Mouse (Mus musculus) left cerebral cortex, postnatal 4 days (tissue): Measurements from ENCODE around the gene 5730596B20Rik. TPM values are rescaled to one million over a fixed set of nuclear protein-coding genes. Genes with fewer than 3 reads are reported as not detected.

Experiments
- DNase-seq: peaks from one replicate; pipeline ENCODE4 v3.0.0-alpha.2; 2022
- intact Hi-C: fragments of 180-260 bp; cut with DNase I; formaldehyde crosslinking; loops from one replicate; pipeline ENCODE4 v1.15.1; 2025
- total RNA-seq, 2 experiments: library from RNA; stranded (reverse); gene quantifications; 2 replicates each; pipeline ENCODE4 v1.2.3; 2021

Gene 5730596B20Rik
- total RNA-seq = not detected

DNA sequence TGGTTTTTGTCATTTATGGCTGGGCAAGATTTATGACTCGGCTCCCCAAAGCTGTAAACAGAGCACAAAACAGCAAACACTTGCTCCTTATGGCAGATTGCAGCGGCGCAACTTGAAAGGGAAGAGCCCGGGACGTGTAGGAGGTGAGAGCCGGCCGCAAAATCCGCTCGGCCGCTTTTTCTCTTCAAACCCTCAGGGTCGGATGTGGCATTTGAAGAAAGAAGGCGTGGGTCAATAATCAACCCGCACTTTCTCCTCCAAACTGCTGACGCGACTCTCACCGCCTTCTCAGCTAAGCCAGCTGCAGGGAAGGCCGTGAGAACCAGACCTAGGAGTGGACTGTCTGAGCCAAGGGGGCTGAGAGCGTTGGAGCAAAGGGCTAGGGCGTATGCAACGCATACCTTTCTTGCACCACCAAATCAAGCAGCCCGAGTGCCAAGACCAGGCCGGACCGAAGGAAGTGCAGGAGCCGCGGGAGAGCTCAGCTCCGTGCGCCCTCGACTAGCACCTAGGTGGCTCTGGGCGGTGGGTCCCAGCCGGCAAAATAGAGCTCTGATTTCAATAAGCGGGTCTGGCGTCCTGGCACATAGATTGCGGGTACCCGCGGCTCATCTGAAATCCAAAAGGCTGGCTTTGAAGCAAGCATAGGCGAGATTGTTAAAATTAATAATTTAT, at the start of gene 5730596B20Rik:
Gene 5730596B20Rik, plus strand, starts transcription at position 438 of the 675 bp plus-strand sequence.
- intact Hi-C loops = no loop called here

DNA sequence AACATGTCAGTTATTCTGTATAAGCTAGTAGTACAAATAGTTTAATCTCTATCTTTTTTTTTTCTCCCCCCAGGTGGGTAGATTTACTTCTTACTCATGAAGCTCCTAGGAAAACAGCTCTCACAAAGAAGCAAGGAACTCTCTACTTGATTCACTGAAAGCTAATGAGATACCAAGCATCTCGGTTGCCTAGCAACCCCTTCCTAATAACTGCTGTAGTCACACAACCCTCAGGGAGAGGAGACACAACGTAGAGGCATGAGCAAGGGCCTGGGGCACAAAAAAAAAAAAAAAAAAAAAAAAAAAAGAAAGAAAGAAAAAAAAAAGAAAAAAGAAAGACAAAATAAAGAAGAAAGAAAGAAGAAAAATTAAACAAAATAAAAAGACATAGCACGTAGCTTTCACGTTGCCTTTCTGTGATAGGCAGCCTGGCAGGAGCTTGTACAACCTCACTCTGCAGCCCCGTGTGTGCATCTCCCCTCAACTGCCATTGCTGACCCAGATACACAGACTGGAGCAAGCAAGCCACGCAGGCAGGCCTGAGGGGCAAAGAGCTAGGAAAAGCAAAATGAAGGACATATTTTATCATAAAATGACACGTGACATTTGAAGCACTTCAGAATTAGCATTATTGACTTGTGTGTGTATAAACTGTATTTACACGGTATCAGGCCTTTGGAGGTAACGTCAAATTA, 39.3 kb upstream of the 5730596B20Rik start:
- intact Hi-C loops = loop anchor here (10.0 kb wide), 1 partner anchor 113 kb away; no protein-coding TSS in a partner anchor
- DNase-seq = no peak

More for the DNA sequence above, at the start of gene 5730596B20Rik:
- no peak for DNase-seq

DNA sequence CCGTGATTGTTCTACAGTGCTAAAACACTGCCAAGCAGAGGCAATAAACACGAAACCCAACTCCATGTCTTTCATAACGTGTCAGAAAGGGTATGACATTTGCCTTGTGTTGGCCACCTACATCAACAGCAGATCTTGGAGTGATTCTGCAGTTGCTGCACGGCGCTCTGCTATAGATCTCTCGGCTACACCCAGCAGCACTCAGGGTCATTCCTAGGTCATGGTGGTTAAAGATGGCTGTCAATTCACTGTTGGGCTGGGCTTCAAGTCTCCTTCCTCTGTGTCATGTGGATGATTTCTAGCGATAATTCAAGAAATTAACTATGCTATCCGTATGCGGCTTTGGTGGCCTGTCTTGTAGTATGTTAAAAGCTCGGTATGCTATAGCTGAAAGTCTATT, 38.7 kb upstream of the 5730596B20Rik start:
- intact Hi-C loops = loop anchor here (10.0 kb wide), 1 partner anchor 114 kb away; no protein-coding TSS in a partner anchor

DNA sequence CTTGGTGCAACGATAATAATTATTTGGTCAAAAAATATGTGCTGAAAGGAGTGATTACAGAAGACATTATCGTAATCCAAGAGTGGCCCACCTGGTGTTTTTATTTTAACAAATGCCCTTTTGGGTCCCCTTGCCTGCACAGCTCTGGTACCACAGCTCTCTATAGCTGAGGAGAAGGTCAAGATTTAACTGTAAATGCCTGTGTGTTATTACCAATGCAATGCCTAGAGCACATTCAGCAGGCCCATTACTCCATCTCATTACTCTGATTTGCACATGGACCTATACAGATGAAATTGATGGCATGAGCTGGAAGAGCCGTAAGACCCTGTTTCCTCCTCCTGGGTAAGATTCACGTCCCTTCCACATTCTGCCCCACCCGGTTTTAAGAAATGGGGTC, 38.2 kb upstream of the 5730596B20Rik start:
- no peak for DNase-seq
- intact Hi-C loops = loop anchor here (10.0 kb wide), 1 partner anchor 114 kb away; no protein-coding TSS in a partner anchor

More for the DNA sequence above, 38.7 kb upstream of the 5730596B20Rik start:
- no peak for DNase-seq

GRCm38 (mm10) chr6:52150401-52150966, 26.8 kb upstream of the 5730596B20Rik start:
- DNase-seq = no peak
- intact Hi-C loops = no loop called here

GRCm38 (mm10) chr6:52151571-52151970, 25.7 kb upstream of the 5730596B20Rik start:
- no peak for DNase-seq
- intact Hi-C loops = no loop called here

- DNase-seq = no peak
- intact Hi-C loops = no loop called here
Observed at GRCm38 (mm10) chr6:52152226-52153193, 24.8 kb upstream of the 5730596B20Rik start.

DNA sequence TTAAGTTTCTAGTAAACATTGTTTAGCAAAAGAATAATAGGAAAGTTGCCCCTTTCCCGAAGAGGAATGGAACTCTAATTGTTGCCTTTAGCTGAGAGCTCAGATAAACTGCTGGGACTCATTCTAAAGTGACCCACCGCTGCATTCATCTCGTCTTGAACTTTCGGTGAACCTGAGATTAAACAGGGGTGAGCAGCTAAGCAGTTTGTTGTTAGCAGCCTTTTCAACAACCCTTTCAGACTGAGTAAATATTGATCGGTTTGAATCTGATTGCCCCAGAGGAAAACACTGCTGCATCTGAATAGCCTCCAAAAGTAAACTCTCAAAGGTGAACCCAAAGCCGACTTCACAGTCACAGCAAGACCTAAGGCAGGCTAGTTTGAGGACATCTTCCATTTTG, 24.0 kb upstream of the 5730596B20Rik start:
- no peak for DNase-seq
- intact Hi-C loops = no loop called here

DNA sequence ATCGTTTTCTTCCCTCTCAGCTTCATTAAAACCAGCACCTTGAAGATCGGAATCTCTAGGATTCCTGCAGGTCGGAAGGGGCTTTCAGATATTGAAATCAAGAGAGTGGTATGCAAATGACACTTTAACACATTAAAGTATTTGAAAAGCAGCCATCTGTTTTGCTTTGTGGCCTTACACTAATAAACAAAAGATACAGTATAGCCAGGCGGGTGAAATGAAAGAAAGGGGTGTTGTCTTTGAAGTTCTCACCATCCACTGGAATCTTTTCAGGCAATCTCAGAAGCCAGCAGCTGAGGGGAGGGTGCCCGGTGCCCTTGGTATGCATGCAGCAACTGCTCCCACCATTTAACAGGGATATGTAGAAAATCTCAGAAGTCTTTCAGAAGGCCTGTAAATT, 23.3 kb upstream of the 5730596B20Rik start:
- DNase-seq = no peak
- intact Hi-C loops = no loop called here

DNA sequence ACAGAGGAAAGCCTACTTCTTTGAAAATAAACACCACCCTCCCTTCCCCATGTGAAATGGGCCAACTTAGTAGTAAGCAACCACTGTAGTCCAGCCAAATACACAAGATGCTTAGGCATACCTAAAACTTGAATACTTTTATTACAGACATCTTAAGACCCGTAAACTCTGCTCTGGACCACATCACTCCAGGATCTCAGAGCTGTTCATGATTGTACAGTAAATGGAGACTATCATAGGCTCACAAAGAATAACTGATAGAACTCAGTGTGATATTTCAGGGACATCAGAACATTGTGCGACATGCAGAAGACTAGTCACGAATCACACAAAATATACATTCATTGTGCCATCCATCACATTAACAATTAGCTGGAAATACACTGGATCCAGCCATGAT, 21.8 kb upstream of the 5730596B20Rik start:
- intact Hi-C loops = loop anchor here (5.0 kb wide), 1 partner anchor 148 kb away; no protein-coding TSS in a partner anchor
- DNase-seq = no peak

- intact Hi-C loops = loop anchor here (5.0 kb wide), 1 partner anchor 149 kb away; no protein-coding TSS in a partner anchor
Observed at GRCm38 (mm10) chr6:52156551-52157200, 20.6 kb upstream of the 5730596B20Rik start.

DNA sequence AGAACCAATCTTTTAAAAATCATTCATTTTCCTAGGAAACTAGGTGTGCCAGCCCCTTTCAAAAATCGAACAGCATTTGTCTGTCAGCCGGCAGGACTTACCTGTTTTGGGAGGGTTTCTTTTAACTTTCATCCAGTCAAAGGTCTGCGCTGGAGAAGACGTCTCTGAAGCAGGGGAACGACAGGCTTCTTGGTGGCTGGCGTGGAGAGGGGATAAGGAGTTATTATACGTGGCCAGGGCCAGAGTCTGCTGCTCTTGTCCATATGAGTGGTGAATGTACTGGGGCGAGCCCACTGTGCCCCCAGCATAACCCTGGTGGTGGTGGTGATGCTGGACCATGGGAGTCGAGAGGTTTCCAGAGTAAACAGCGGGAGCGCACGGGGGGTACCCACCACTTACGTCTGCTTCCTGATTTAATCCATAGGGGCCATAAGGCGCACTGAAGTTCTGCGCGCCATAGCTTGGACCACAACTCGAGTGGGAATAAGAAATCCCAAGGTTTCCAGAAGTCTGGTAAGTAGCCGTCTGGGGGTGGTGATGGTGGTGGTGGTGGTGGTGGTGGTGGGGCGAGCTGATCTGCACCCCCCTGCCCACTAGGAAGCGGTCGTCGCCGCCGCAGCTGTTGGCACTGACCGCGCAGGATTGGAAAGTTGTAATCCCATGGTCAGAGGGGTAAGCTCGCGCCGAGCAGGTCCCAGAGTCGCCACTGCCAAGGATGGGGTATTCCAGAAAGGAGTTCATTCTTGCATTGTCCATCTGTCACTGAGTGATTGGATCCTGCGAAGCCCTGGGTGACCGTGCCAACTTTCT, 19.6 kb upstream of the 5730596B20Rik start:
- intact Hi-C loops = loop anchor here (5.0 kb wide), 1 partner anchor 150 kb away; no protein-coding TSS in a partner anchor
- no peak for DNase-seq

More at GRCm38 (mm10) chr6:52156551-52157200, 20.6 kb upstream of the 5730596B20Rik start:
- no peak for DNase-seq

GRCm38 (mm10) chr6:52158276-52159051, 18.8 kb upstream of the 5730596B20Rik start, which contains the start of gene Hoxa1:
Hoxa1 (minus strand) TSS chr6:52158317.
- peak; percentile 53 for DNase-seq
- intact Hi-C loops = loop anchor here (5.0 kb wide), 1 partner anchor 151 kb away; no protein-coding TSS in a partner anchor

- DNase-seq = no peak
- intact Hi-C loops = loop anchor here (5.0 kb wide), 1 partner anchor 152 kb away; no protein-coding TSS in a partner anchor
Observed at GRCm38 (mm10) chr6:52159164-52159761, 18.0 kb upstream of the 5730596B20Rik start.

DNA sequence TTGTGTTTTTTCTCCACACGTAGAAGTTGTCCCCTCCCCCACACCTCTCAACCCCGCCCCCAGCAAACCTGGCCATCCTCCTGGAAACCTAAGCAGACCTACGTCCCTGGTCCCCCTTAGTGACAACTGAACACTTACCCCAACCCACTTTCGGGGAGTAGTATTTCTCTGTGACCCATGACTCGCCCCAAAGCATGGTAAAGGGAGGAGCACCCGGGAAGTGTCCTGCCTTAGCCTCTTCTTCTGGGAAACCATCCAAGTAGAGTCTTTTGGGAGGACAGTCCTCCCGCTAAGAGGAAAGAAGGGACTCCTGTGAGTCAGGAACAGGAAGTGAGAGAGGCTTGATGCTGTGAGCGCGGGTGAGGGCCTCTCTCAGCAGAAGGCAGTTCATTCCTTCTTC, 17.3 kb upstream of the 5730596B20Rik start:
- intact Hi-C loops = loop anchor here (5.0 kb wide), 1 partner anchor 153 kb away; no protein-coding TSS in a partner anchor
- DNase-seq = no peak

- DNase-seq = no peak
- intact Hi-C loops = no loop called here
Observed at GRCm38 (mm10) chr6:52160511-52161335, 16.6 kb upstream of the 5730596B20Rik start.
